Mouse (Mus musculus) heart, embryonic 14.5 days (tissue): ENCODE data around the gene Park7. TPM values are rescaled to one million over a fixed set of nuclear protein-coding genes. Genes with fewer than 3 reads are reported as not detected.
A peak's percentile ranks its signal among the peaks of the same experiment; 100 is the strongest.

Experiments used
- ATAC-seq: fragments of 200-750 bp; cut with Nextera tagmentation; 2 replicates; pipeline ENCODE4 v1.8.0; 2017; ENCODE audit warnings: low read depth, moderate TSS enrichment; ENCODE audit not compliant: insufficient number of reproducible peaks, insufficient read depth, low FRiP score
- H3K27ac ChIP-seq, 2 experiments: fragments of 200-500 bp in 1 of 2; fragments of 300-500 bp in 1 of 2; sonication (generic) in 1 of 2; replicated peaks in 1 of 2; 2 replicates each; pipeline ENCODE4 v1.5.1; 2012 to 2014; ENCODE audit warnings: low read depth in 2 of 2, low read length in 2 of 2, control low read depth in 1 of 2, mild to moderate bottlenecking in 1 of 2, mixed read lengths in 1 of 2; ENCODE audit not compliant: control insufficient read depth in 1 of 2, insufficient read depth in 1 of 2
- H3K27me3 ChIP-seq: fragments of 300-500 bp; sonication (generic); 2 replicates; pipeline ENCODE4 v1.6.1; 2014; ENCODE audit warnings: mild to moderate bottlenecking, low read length, control low read depth; ENCODE audit not compliant: control insufficient read depth, insufficient read depth
- H3K36me3 ChIP-seq: fragments of 300-500 bp; sonication (generic); 2 replicates; pipeline ENCODE4 v1.6.1; 2014; ENCODE audit warnings: mild to moderate bottlenecking, control low read depth, low read length, mixed read lengths; ENCODE audit not compliant: control insufficient read depth, insufficient read depth
- H3K4me1 ChIP-seq, 2 experiments: fragments of 200-500 bp in 1 of 2; fragments of 300-500 bp in 1 of 2; sonication (generic) in 1 of 2; 2 replicates each; pipeline ENCODE4 v1.6.1; 2012 to 2014; ENCODE audit warnings: low read length in 2 of 2, control low read depth in 1 of 2, mixed read lengths in 1 of 2; ENCODE audit not compliant: control insufficient read depth in 2 of 2, insufficient read depth in 2 of 2
- H3K4me2 ChIP-seq: fragments of 300-500 bp; sonication (generic); 2 replicates; pipeline ENCODE4 v1.6.1; 2014; ENCODE audit warnings: mild to moderate bottlenecking, low read length
- H3K4me3 ChIP-seq, 2 experiments: fragments of 200-500 bp in 1 of 2; fragments of 300-500 bp in 1 of 2; sonication (generic) in 1 of 2; 2 replicates each; pipeline ENCODE4 v1.5.1; 2012 to 2014; ENCODE audit warnings: low read length in 2 of 2, mild to moderate bottlenecking in 2 of 2, control low read depth in 1 of 2, low read depth in 1 of 2, moderate library complexity in 1 of 2; ENCODE audit not compliant: control insufficient read depth in 1 of 2, insufficient read depth in 1 of 2
- H3K9ac ChIP-seq: fragments of 300-500 bp; sonication (generic); 2 replicates; pipeline ENCODE4 v1.6.1; 2014; ENCODE audit warnings: mild to moderate bottlenecking, low read length
- H3K9me3 ChIP-seq: fragments of 300-500 bp; sonication (generic); 2 replicates; pipeline ENCODE4 v1.6.1; 2016; ENCODE audit warnings: low read length, control low read depth; ENCODE audit not compliant: control insufficient read depth
- WGBS: fragments of 180-500 bp; shearing (Covaris S2); extraction: QIAGEN DNeasy Blood & Tissue Kit; methylation state at CpG from one replicate; pipeline ENCODE4 v1.1.7; 2014; 5-methylcytosine and 5-hydroxymethylcytosine counted together
- polyA plus RNA-seq: library from polyadenylated mRNA; unstranded; fragments of >200 nt; fragmentation: Nextera tagmentation; extraction: Ambion mirVana; gene quantifications from 2 replicates; pipeline ENCODE4 v1.2.1, GENCODE M21; 2014

The Park7 gene
- polyA plus RNA-seq, 1 experiment from 2014 or later: 351 TPM

DNA sequence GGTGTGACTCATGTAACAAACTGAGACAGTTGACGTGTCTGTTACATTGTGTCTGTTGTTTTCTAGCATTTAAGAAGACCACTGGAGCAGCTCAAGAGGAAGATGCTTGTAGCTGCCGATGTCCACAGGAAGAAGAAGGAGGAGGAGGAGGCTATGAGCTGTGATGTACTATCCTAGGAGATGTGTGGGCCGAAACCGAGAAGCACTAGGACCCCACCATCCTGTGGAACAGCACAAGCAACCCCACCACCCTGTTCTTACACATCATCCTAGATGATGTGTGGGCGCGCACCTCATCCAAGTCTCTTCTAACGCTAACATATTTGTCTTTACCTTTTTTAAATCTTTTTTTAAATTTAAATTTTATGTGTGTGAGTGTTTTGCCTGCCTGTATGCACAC is 30.5 kb upstream of the Park7 start:
- no peaks in the 10 kb centered on the region for H3K36me3 ChIP-seq
- H3K9ac ChIP-seq: no peak overlapping the region
- H3K4me2 ChIP-seq: no peak overlapping the region
- H3K27me3 ChIP-seq: no peaks in the 10 kb centered on the region
- H3K27ac ChIP-seq: no peak overlapping the region
- 89% methylated on average over 7 of the region's 7 CpGs for WGBS
- no peaks in the 10 kb centered on the region for H3K4me1 ChIP-seq
- H3K4me3 ChIP-seq: no peak overlapping the region
- no peaks in the 10 kb centered on the region for H3K9me3 ChIP-seq
- no peak for ATAC-seq

DNA sequence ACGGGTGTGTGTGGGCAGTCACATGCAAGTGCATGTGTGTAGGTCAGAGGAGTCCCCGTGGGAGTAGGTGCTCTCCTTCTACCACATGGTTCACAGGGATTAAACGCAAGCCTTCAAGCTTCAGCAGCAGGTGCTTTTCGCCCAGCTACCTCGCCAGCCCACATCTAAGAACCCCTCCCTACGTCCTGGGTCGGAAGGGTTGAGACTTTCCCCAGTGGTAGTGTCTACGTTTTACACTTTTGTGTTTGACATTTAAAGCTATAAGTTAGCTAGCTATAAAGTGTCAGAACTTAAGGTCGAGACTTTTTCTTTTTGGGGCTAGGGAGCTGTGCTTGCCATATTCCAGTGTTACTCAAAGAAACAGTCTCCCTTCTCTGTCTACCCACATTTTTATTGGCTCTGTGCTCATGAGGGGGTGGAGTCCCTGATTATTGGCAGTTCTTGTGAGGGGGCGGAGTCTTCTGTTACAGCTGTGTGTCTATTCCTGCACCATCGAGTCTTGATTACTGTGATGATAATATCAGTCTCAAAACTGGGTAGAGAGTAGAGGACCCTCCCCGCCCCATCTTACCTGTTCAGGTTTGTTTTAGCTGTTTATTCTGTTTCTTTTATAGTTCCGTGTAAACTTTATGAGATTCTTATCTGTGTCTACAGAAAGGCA is 25.9 kb upstream of the Park7 start:
- no peak overlapping the region for H3K4me3 ChIP-seq
- no peak for ATAC-seq
- H3K4me1 ChIP-seq: peaks cover 0 to 8% of the 10 kb centered on the region in 2 experiments; a peak in 2 of 4 replicates
- no peak overlapping the region for H3K27ac ChIP-seq
- H3K9ac ChIP-seq: no peak overlapping the region
- no peaks in the 10 kb centered on the region for H3K9me3 ChIP-seq
- H3K4me2 ChIP-seq: no peak overlapping the region
- WGBS: 63% methylated on average over 13 of the region's 13 CpGs
- H3K36me3 ChIP-seq: no peaks in the 10 kb centered on the region
- no peaks in the 10 kb centered on the region for H3K27me3 ChIP-seq

DNA sequence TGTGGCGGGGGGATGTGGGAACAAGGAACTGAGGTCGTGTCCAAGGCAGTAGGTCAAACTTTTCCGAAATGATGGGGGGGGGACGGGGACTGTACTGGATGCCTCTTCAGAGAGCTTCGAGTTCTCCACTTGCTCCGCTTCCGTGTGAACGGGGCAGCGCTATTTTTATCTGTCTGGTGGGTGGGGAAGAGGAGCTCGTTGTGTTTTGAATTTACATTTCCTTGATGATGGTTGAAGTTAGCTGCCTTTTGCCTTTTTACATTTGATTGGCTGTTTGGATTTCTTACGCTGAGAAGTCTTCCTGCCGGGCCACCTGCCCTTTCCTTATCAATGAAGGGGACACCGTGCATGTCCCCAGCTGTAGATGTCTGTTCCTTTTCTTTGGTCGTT is 23.8 kb upstream of the Park7 start:
- H3K27ac ChIP-seq: no peak overlapping the region
- peak overlapping the region; percentile 6 to 14; a peak in 3 of 4 replicates for H3K4me3 ChIP-seq
- H3K36me3 ChIP-seq: no peaks in the 10 kb centered on the region
- H3K9ac ChIP-seq: peak overlapping the region; percentile 5; the same call in 1 of the 2 replicates
- H3K9me3 ChIP-seq: no peaks in the 10 kb centered on the region
- H3K27me3 ChIP-seq: 0 out of 2 replicates have a peak, but pooled peaks cover 6% of the 10 kb centered on the region
- H3K4me2 ChIP-seq: peak overlapping the region; percentile 56
- H3K4me1 ChIP-seq: peaks cover 0 to 8% of the 10 kb centered on the region in 2 experiments; a peak in 2 of 4 replicates
- 12% methylated on average over 14 of the region's 14 CpGs for WGBS
- no peak for ATAC-seq

- Histone ChIP-seq H3K27ac (no peak overlapping the region), H3K27me3 (0 out of 2 replicates have a peak, but pooled peaks cover 6% of the 10 kb centered on the region), H3K4me3 (peak overlapping the region; percentile 4 to 14; a peak in 3 of 4 replicates), H3K36me3 (no peaks in the 10 kb centered on the region), H3K9ac (no peak overlapping the region), H3K4me1 (peaks cover 0 to 8% of the 10 kb centered on the region in 2 experiments; a peak in 2 of 4 replicates), H3K9me3 (no peaks in the 10 kb centered on the region), H3K4me2 (peak overlapping the region; percentile 56)
- 66% methylated on average over 16 of the region's 16 CpGs for WGBS
- no peak for ATAC-seq
Observed at GRCm38 (mm10) chr4:150937293-150938062, 23.2 kb upstream of the Park7 start.

GRCm38 (mm10) chr4:150933503-150933902 is 19.3 kb upstream of the Park7 start:
- Histone ChIP-seq H3K4me2 (no peak overlapping the region), H3K4me3 (no peak overlapping the region), H3K9ac (no peak overlapping the region), H3K36me3 (no peaks in the 10 kb centered on the region), H3K27ac (no peak overlapping the region), H3K27me3 (peaks cover 6% of the 10 kb centered on the region; the same call in 1 of the 2 replicates), H3K4me1 (peaks cover 0 to 8% of the 10 kb centered on the region in 2 experiments; a peak in 2 of 4 replicates), H3K9me3 (no peaks in the 10 kb centered on the region)
- ATAC-seq: no peak
- WGBS: 79% methylated on average over 1 of the region's 1 CpGs

DNA sequence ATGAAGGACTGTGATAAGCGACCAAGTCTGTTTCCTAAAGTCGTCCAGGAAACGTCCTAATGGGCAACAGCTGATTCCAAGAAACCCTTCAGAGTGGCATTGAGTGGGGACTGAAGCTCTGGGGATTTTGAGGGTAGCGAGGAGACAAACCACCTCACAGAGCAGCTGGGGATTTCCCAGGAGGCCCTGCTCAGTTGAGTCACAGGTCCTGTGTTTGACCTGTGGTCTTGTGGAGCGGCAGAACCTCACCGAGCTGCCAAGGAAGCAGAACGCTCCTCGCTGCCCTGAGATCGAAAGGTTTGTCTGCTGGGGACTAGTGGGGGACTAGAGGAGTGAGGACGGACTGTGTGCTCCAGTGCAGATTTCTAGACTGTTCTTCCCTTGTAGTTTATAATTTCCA is 13.6 kb upstream of the Park7 start:
- no peak for ATAC-seq
- H3K27me3 ChIP-seq: no peaks in the 10 kb centered on the region; the same call in 1 of the 2 replicates
- H3K36me3 ChIP-seq: no peaks in the 10 kb centered on the region
- H3K9me3 ChIP-seq: no peaks in the 10 kb centered on the region
- H3K4me3 ChIP-seq: no peak overlapping the region
- no peak overlapping the region for H3K4me2 ChIP-seq
- no peak overlapping the region for H3K27ac ChIP-seq
- WGBS: 61% methylated on average over 10 of the region's 10 CpGs
- H3K4me1 ChIP-seq: peaks cover 0 to 7% of the 10 kb centered on the region in 2 experiments; a peak in 1 of 4 replicates
- no peak overlapping the region for H3K9ac ChIP-seq

GRCm38 (mm10) chr4:150926924-150927705 is 12.9 kb upstream of the Park7 start:
- 55% methylated on average over 13 of the region's 14 CpGs for WGBS
- Histone ChIP-seq H3K27me3 (no peaks in the 10 kb centered on the region; the same call in 1 of the 2 replicates), H3K4me1 (peaks cover 0 to 7% of the 10 kb centered on the region in 2 experiments; a peak in 1 of 4 replicates), H3K9me3 (no peaks in the 10 kb centered on the region), H3K4me2 (no peak overlapping the region), H3K9ac (no peak overlapping the region), H3K36me3 (no peaks in the 10 kb centered on the region), H3K4me3 (no peak overlapping the region), H3K27ac (no peak overlapping the region)
- ATAC-seq: no peak
